Mouse (Mus musculus) bone marrow, adult 2 months (tissue): Measurements from ENCODE around the gene AC109138.7. TPM values are rescaled to one million over a fixed set of nuclear protein-coding genes. Genes with fewer than 3 reads are reported as not detected.
A peak's percentile ranks its signal among the peaks of the same experiment; 100 is the strongest.

Source experiments
- H3K27ac ChIP-seq: fragments of 200-500 bp; 2 replicates; pipeline ENCODE4 v1.5.1; 2012; ENCODE audit warnings: low read depth, mild to moderate bottlenecking, control low read depth, inconsistent platforms, low read length; ENCODE audit not compliant: control insufficient read depth, poor library complexity, insufficient read depth
- H3K4me1 ChIP-seq: fragments of 200-500 bp; 2 replicates; pipeline ENCODE4 v1.6.1; 2011; ENCODE audit warnings: low read length; ENCODE audit not compliant: control insufficient read depth, insufficient read depth
- H3K4me3 ChIP-seq: fragments of 200-500 bp; replicated peaks from 2 replicates; pipeline ENCODE3; 2011; ENCODE audit warnings: mild to moderate bottlenecking, low read depth, low read length, control low read depth; ENCODE audit not compliant: control insufficient read depth
- CTCF ChIP-seq: fragments of 200-500 bp; IDR thresholded peaks from 2 replicates; pipeline ENCODE4 v1.5.1; 2011; ENCODE audit warnings: low read length, control low read depth; ENCODE audit not compliant: control insufficient read depth, insufficient read depth
- POLR2A ChIP-seq: fragments of 200-500 bp; IDR thresholded peaks from 2 replicates; pipeline ENCODE4 v1.6.1; 2011; ENCODE audit warnings: low read depth, mild to moderate bottlenecking, control low read depth, low read length, borderline replicate concordance; ENCODE audit not compliant: control insufficient read depth
- WGBS: fragments of 180-500 bp; shearing (Covaris S2); methylation state at CpG from one replicate; pipeline ENCODE4 v1.1.7; 2018; 5-methylcytosine and 5-hydroxymethylcytosine counted together
- polyA plus RNA-seq: library from polyadenylated mRNA; stranded (reverse); fragments of >200 nt; gene quantifications from 2 replicates; pipeline ENCODE4 v1.2.4, GENCODE M21; 2011; ENCODE audit warnings: low replicate concordance; ENCODE audit not compliant: missing spikeins, insufficient read depth, insufficient read length

AC109138.7 gene
- polyA plus RNA-seq, 1 experiment: not detected

DNA sequence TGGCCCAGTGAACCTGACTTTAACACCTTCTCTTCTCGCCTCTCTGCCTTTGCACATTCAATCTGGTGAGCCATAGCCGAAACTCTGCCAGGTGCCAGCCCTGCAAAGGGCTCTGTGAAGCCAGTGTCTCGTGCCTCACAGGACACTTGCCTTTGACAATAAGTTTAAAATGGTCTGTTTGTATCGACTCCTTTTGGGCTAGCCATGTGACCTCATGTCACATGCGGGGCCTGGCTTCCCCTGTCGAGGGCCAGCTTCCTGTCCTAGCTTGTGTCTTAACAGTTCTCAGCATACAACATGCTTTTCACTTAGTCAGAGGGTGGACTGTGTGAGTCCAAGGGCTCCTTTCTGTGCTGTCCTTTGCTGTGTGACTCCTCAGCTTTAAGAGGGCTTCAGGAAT is 48.6 kb downstream of the AC109138.7 start:
- 32% methylated on average over 6 of the region's 6 CpGs for WGBS

DNA sequence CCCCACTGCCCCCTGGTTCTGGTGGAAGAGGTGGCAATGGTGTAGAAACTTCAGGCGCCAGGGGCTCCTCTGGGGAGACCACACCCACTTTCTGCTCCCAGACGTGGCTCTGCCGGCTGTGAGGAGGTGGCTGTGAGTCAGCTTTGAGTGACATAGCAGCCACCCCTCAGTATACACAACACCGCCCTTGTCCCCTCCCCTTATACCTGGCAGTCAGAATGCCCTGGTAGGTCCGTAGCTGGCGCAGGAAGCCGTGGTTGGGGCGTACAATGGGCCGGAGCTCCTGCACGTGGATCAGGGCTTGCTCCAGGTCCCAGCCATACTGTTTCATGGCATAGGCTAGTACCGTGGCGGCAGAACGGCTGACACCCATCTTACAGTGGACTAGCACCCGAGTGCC is 49.5 kb downstream of the AC109138.7 start:
- Histone ChIP-seq H3K4me1 (peaks cover 6% of the 10 kb centered on the region), H3K4me3 (no peak overlapping the region), H3K27ac (no peak overlapping the region)
- WGBS: 53% methylated on average over 14 of the region's 14 CpGs
- no peak for TF ChIP-seq POLR2A
- TF ChIP-seq CTCF: no peak

More for the DNA sequence above, 48.6 kb downstream of the AC109138.7 start:
- Histone ChIP-seq H3K4me1 (peaks cover 6% of the 10 kb centered on the region), H3K4me3 (no peak overlapping the region), H3K27ac (peak overlapping the region; percentile 52; the same call in 1 of the 2 replicates)
- TF ChIP-seq POLR2A (no peak), CTCF (no peak)

GRCm38 (mm10) chr19:4264171-4264780 is 50.1 kb downstream of the AC109138.7 start:
- WGBS: 89% methylated on average over 6 of the region's 6 CpGs
- H3K27ac ChIP-seq: no peak overlapping the region
- no peak for TF ChIP-seq POLR2A
- TF ChIP-seq CTCF: no peak
- H3K4me3 ChIP-seq: no peak overlapping the region
- H3K4me1 ChIP-seq: peaks cover 6% of the 10 kb centered on the region

DNA sequence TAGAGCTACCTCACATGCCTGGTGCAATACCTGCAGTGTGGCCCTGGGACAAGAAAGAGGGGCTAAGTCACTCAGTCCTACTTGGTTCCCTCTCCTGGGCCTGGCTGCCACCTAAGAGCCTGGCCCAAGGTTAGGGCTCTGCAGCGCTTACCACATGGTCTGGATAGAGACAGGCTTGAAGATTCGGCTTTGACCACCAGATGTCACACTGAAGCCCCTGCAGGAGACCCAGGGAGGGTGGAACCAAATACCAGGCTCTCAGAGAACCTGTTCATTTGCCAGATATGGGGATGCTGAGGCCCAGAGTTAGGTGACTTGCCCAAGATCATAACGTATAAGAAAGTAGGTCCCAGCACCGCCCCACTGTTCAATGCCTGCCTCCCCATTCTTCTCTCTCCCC is 51.8 kb downstream of the AC109138.7 start:
- Histone ChIP-seq H3K4me3 (no peak overlapping the region), H3K4me1 (peaks cover 6% of the 10 kb centered on the region), H3K27ac (no peak overlapping the region)
- TF ChIP-seq CTCF: no peak
- no peak for TF ChIP-seq POLR2A
- 70% methylated on average over 4 of the region's 4 CpGs for WGBS

GRCm38 (mm10) chr19:4268566-4269361 is 54.6 kb downstream of the AC109138.7 start, which contains the start of gene Ssh3:
Gene Ssh3, minus strand, starts transcription at chr19:4269180.
- TF ChIP-seq CTCF: no peak
- 0 out of 2 replicates have a peak, but pooled peaks have one; percentile 42 for TF ChIP-seq POLR2A
- Histone ChIP-seq H3K4me1 (no peaks in the 10 kb centered on the region), H3K4me3 (peak within 1 kb of the TSS; percentile 62), H3K27ac (no peak within 1 kb of the TSS)
- WGBS: 6% methylated on average over 46 of the region's 46 CpGs

DNA sequence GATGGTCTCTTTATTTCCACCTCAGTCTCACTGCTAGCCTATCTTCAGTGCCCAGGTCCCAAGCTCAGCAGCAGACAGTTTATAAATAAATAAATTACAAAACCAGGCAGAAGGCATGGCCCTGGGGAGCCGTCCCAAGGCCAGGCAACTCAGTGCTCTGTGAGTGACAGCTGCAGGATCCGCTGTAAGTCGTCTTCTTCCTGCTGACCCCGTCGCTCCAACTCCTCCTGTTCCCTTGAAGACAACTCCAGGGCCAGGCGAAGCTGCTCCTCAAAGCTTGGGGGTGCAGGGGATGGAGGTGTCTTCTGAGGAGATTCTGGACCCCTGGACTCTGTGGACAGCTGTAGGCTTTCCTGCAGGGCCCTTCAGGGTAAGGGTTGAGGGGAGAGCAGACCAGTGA is 56.0 kb downstream of the AC109138.7 start:
- TF ChIP-seq CTCF: no peak
- no peak for TF ChIP-seq POLR2A
- H3K4me3 ChIP-seq: no peak overlapping the region
- 84% methylated on average over 6 of the region's 6 CpGs for WGBS
- H3K4me1 ChIP-seq: no peaks in the 10 kb centered on the region
- no peak overlapping the region for H3K27ac ChIP-seq

DNA sequence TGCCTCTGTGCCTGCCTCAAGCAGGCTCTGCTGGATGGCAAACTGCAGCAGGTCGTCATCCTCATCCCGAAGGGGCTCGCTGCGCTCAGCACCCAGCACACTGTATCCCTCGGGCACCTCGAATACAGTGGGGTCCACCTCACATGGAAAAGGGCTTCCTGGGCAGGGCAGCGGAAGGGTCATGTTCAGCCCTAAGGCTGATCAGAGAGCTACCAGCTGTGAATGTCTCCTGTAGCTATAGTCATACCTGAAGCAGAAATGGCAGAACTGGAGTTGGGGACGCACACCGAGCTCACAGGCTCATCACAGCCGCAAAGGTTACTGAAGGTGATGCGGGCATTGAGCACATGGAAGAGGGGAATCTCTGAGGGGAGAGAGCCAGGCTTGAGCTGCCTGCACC is 56.8 kb downstream of the AC109138.7 start:
- 94% methylated on average over 11 of the region's 11 CpGs for WGBS
- Histone ChIP-seq H3K4me1 (no peaks in the 10 kb centered on the region), H3K27ac (no peak overlapping the region), H3K4me3 (no peak overlapping the region)
- TF ChIP-seq CTCF (no peak), POLR2A (no peak)

GRCm38 (mm10) chr19:4279487-4279886 is 65.3 kb downstream of the AC109138.7 start:
- 84% methylated on average over 1 of the region's 1 CpGs for WGBS
- no peak for TF ChIP-seq POLR2A
- TF ChIP-seq CTCF: peak; percentile 23; the same call in 1 of the 2 replicates
- Histone ChIP-seq H3K27ac (no peak overlapping the region), H3K4me3 (no peak overlapping the region), H3K4me1 (peaks cover 4% of the 10 kb centered on the region)

DNA sequence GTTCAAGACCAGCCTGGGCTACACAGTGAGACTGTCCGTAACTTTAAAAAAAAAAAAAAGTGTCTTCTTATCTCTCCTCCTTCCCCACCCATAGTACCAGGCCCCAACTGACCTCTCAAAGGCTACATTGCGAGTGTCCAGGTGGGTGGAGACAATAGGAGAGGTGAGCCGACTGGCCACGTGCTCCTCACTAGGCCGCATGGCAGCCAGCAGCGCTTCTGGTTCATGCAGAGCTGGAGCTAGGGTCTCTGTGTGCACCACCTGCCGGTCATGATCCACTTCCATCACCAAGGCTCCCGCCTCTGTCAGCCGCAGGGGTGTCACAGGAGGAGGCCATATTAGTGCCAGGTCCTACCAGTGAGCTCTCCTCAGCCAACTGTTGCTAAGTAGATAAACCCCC is 66.3 kb downstream of the AC109138.7 start:
- no peak overlapping the region for H3K27ac ChIP-seq
- TF ChIP-seq CTCF (no peak), POLR2A (no peak)
- H3K4me3 ChIP-seq: no peak overlapping the region
- peaks cover 6% of the 10 kb centered on the region for H3K4me1 ChIP-seq
- 93% methylated on average over 9 of the region's 9 CpGs for WGBS

Other genes with a start within 250 kb of the AC109138.7 start
- 2.4 and 4.2 TPM in 2 replicates for gene Aldh3b2, start 242.0 kb upstream of the AC109138.7 start, polyA plus RNA-seq
- 5.1 and 10.7 TPM in 2 replicates for gene Acy3, start 227.8 kb upstream of the AC109138.7 start, polyA plus RNA-seq
- gene Tbx10, start 221.6 kb upstream of the AC109138.7 start, polyA plus RNA-seq: not detected in 2 replicates
- gene Nudt8, start 213.8 kb upstream of the AC109138.7 start, polyA plus RNA-seq: 9.7 and 18.1 TPM in 2 replicates
- gene Gm49405, start 213.7 kb upstream of the AC109138.7 start, polyA plus RNA-seq: 1.7 and 2.0 TPM in 2 replicates
- 5.2 and 7.8 TPM in 2 replicates for gene Doc2g, start 211.0 kb upstream of the AC109138.7 start, polyA plus RNA-seq
- 61.7 and 118 TPM in 2 replicates for gene Ndufv1, start 201.6 kb upstream of the AC109138.7 start, polyA plus RNA-seq
- gene Gstp1, start 176.4 kb upstream of the AC109138.7 start, polyA plus RNA-seq: 125 and 187 TPM in 2 replicates
- gene Gstp2, start 168.3 kb upstream of the AC109138.7 start, polyA plus RNA-seq: 21.6 TPM in 1 of 2 replicates, not detected in the other
- gene Gstp3, start 154.8 kb upstream of the AC109138.7 start, polyA plus RNA-seq: 13.5 and 18.0 TPM in 2 replicates
- not detected in 2 replicates for gene Cabp2, start 132.8 kb upstream of the AC109138.7 start, polyA plus RNA-seq
- 93.3 and 143 TPM in 2 replicates for gene Cdk2ap2, start 117.2 kb upstream of the AC109138.7 start, polyA plus RNA-seq
- gene Pitpnm1, start 114.4 kb upstream of the AC109138.7 start, polyA plus RNA-seq: 72.3 and 159 TPM in 2 replicates
- 22.0 and 53.5 TPM in 2 replicates for gene Aip, start 88.5 kb upstream of the AC109138.7 start, polyA plus RNA-seq
- gene Gpr152, start 74.6 kb upstream of the AC109138.7 start, polyA plus RNA-seq: not detected in 2 replicates
- gene Cabp4, start 70.3 kb upstream of the AC109138.7 start, polyA plus RNA-seq: 0.29 and 0.60 TPM in 2 replicates
- gene Coro1b, start 65.7 kb upstream of the AC109138.7 start, polyA plus RNA-seq: 75.8 and 114 TPM in 2 replicates
- gene Ptprcap, start 60.8 kb upstream of the AC109138.7 start, polyA plus RNA-seq: 27.6 and 60.8 TPM in 2 replicates
- gene Rps6kb2, start 51.0 kb upstream of the AC109138.7 start, polyA plus RNA-seq: 51.8 and 86.1 TPM in 2 replicates
- 23.3 and 52.9 TPM in 2 replicates for gene Carns1, start 38.9 kb upstream of the AC109138.7 start, polyA plus RNA-seq
- 64.3 and 168 TPM in 2 replicates for gene Tbc1d10c, start 23.1 kb upstream of the AC109138.7 start, polyA plus RNA-seq
- gene Ppp1ca, start 22.3 kb upstream of the AC109138.7 start, polyA plus RNA-seq: 121 and 204 TPM in 2 replicates
- 24.2 and 39.8 TPM in 2 replicates for gene Rad9a, start 12.7 kb upstream of the AC109138.7 start, polyA plus RNA-seq
- gene Clcf1, start 119 bp upstream of the AC109138.7 start, polyA plus RNA-seq: 10.3 and 25.4 TPM in 2 replicates
- gene Pold4, start 17.5 kb downstream of the AC109138.7 start, polyA plus RNA-seq: 31.7 and 54.7 TPM in 2 replicates
- 16.9 and 20.7 TPM in 2 replicates for gene Ssh3, start 54.8 kb downstream of the AC109138.7 start, polyA plus RNA-seq
- gene Ankrd13d, start 68.8 kb downstream of the AC109138.7 start, polyA plus RNA-seq: 8.4 and 53.2 TPM in 2 replicates
- gene Grk2, start 91.9 kb downstream of the AC109138.7 start, polyA plus RNA-seq: 153 and 243 TPM in 2 replicates
- gene Kdm2a, start 183.9 kb downstream of the AC109138.7 start, polyA plus RNA-seq: 29.2 and 38.9 TPM in 2 replicates
- 0.86 and 1.3 TPM in 2 replicates for gene Rhod, start 225.1 kb downstream of the AC109138.7 start, polyA plus RNA-seq